13 mouse cellular contexts compared by ENCODE assay signal in genomic region chr3:34661341-34662007, GRCm38 (mm10). TPM values are rescaled to one million over a fixed set of nuclear protein-coding genes. Genes with fewer than 3 reads are reported as not detected.
DNase-seq lines count a peak whose midpoint lies in the region; ATAC-seq and TF ChIP-seq lines count a peak whose summit lies in the region.
"Had no signal": no experiment of that assay in that cellular context is flagged by ENCODE, and none has a peak within 500 bp of the region (broad histone marks: within the 10 kb centered on the region; RNA-seq: fewer than 3 reads in every experiment).

No protein-coding gene starts in this region.

- 0 out of 2 replicates have a peak overlapping the region, but pooled peaks have one; percentile 16 for H3K9ac ChIP-seq in midbrain, embryonic 16.5 days (ENCODE audit: low read depth, low read length)

- peak overlapping the region; percentile 33 for H3K4me2 ChIP-seq in midbrain, embryonic 16.5 days (ENCODE audit: low read length)

- H3K4me1 ChIP-seq in hindbrain, embryonic 10.5 days (replicated peaks) = peaks cover 98% of the 10 kb centered on the region
- H3K4me1 ChIP-seq in midbrain, embryonic 16.5 days (ENCODE audit: control insufficient read depth, insufficient read depth, low read length) = peaks cover 21% of the 10 kb centered on the region

- no peak for ATAC-seq in midbrain, embryonic 16.5 days
- ATAC-seq: Patski had no signal

- H3K36me3 ChIP-seq in hindbrain, embryonic 10.5 days = peaks cover 12% of the 10 kb centered on the region
- H3K36me3 ChIP-seq in midbrain, embryonic 16.5 days (ENCODE audit: control insufficient read depth, insufficient read depth, low read length) = no peaks in the 10 kb centered on the region

- H3K9me3 ChIP-seq in hindbrain, embryonic 10.5 days = no peaks in the 10 kb centered on the region
- H3K9me3 ChIP-seq in midbrain, embryonic 16.5 days (replicated peaks; ENCODE audit: control insufficient read depth, low read length, poor library complexity, severe bottlenecking) = no peaks in the 10 kb centered on the region

- no peak for DNase-seq in left cerebral cortex, adult 2 months (ENCODE audit: extremely low spot score in 1 of 2, low spot score in 2 of 2)
- no peak for DNase-seq in left cerebral cortex, postnatal 4 days
- DNase-seq in hindbrain, embryonic 10.5 days (ENCODE audit: low spot score) = peak; percentile 59
- DNase-seq in thymus, postnatal 4 days = no peak
- DNase-seq in frontal cortex, postnatal 10 days (ENCODE audit: low spot score in 2 of 2) = no peak
- no peak for DNase-seq in B cell, adult 2 months
- DNase-seq in right cerebral cortex, adult 18-20 months = no peak
- DNase-seq: lung, postnatal 10 days; thymus, postnatal 25 days had no signal

- H3K4me3 ChIP-seq in left cerebral cortex, adult 2 months = no peak overlapping the region
- H3K4me3 ChIP-seq in hindbrain, embryonic 10.5 days = peak overlapping the region; percentile 68
- H3K4me3 ChIP-seq in midbrain, embryonic 16.5 days (ENCODE audit: low read depth, low read length) = peak overlapping the region; percentile 10; the same call in 1 of the 2 replicates
- H3K4me3 ChIP-seq: myocyte had no signal

- no peak for TF ChIP-seq CTCF in left cerebral cortex, adult 2 months (IDR thresholded peaks at IDR 0.05)

- peaks cover 71% of the 10 kb centered on the region for H3K27me3 ChIP-seq in hindbrain, embryonic 10.5 days (ENCODE audit: insufficient read depth, poor library complexity, severe bottlenecking)
- H3K27me3 ChIP-seq in midbrain, embryonic 16.5 days (ENCODE audit: control insufficient read depth, insufficient read depth, low read depth, low read length) = peaks cover 23% of the 10 kb centered on the region

- intact Hi-C loops in left cerebral cortex, adult 2 months (cut with DNase I) = loop anchor here (5.0 kb wide), 2 partner anchors 219 to 426 kb away; no protein-coding TSS in a partner anchor
- intact Hi-C loops in left cerebral cortex, postnatal 4 days (cut with DNase I) = loop anchor here (5.0 kb wide), 2 partner anchors 436 to 821 kb away; no protein-coding TSS in a partner anchor

- peak overlapping the region; percentile 85 for H3K27ac ChIP-seq in left cerebral cortex, adult 2 months
- H3K27ac ChIP-seq in hindbrain, embryonic 10.5 days = peak overlapping the region; percentile 97
- peak overlapping the region; percentile 91 for H3K27ac ChIP-seq in midbrain, embryonic 16.5 days (ENCODE audit: low read length)

- WGBS in hindbrain, embryonic 10.5 days = 2% methylated on average over 32 of the region's 32 CpGs
- 5% methylated on average over 32 of the region's 32 CpGs for WGBS in midbrain, embryonic 16.5 days

RNA-seq across cellular contexts. Expression of gene Sox2, which starts 11.3 kb away (rescaled TPM):
- 10 to 100 TPM; 37.8 to 38.2 TPM for total RNA-seq in left cerebral cortex, adult 2 months (2021)
- total RNA-seq in left cerebral cortex, postnatal 4 days (2021) = 10 to 100 TPM; 55.8 to 59.3 TPM
- polyA plus RNA-seq in hindbrain, embryonic 10.5 days (2016; fragmentation: Nextera tagmentation; extraction: Ambion mirVana) = 23.4 and 24.2 TPM in 2 replicates
- 14.3 and 22.2 TPM in 2 replicates for polyA plus RNA-seq in midbrain, embryonic 16.5 days (2015; fragmentation: Nextera tagmentation; extraction: Ambion mirVana)
- polyA plus RNA-seq: myocyte; small intestine, adult 2 months had no signal
